Mouse (Mus musculus): Measurements from ENCODE around the gene Zfp941. TPM values are rescaled to one million over a fixed set of nuclear protein-coding genes. Genes with fewer than 3 reads are reported as not detected.

Zfp941 gene
- polyA plus RNA-seq (2015; fragmentation: Nextera tagmentation; extraction: Ambion mirVana), result 0.11 and 0.14 TPM in 2 replicates

DNA sequence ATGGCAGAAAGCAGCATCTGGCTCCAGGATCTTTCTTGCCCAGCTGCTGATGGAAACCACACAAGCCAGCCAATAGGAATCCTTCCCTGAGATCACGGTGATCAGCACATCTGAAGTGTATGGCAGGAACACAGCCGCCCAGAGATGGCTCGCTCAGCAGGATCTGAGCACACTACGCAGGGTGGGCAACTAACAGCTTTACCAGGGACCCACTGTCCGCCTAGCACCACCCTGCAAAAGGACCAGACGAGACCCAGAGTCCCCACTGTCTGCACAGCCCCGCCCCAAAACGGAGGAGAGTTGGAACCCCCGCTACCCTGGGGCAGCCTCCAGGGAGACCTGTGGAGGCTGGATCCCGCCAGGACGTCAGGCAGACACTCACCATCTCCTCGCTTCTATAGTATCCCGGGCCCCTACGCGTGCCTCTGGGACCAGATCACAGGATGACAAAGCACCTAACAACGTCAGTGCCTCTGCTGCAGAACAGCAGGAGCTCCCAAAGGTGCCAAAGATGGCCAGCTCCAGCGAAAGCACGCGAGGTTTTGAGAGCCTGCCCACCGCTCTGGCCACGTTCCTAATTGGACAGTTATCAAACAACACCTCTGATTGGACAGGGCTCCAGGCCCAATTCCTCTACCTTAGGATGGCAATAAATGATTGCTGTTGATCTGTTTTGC, at the start of gene Zfp941:
Gene Zfp941 (minus strand): TSS at position 526 of the 677 bp plus-strand sequence.

DNA sequence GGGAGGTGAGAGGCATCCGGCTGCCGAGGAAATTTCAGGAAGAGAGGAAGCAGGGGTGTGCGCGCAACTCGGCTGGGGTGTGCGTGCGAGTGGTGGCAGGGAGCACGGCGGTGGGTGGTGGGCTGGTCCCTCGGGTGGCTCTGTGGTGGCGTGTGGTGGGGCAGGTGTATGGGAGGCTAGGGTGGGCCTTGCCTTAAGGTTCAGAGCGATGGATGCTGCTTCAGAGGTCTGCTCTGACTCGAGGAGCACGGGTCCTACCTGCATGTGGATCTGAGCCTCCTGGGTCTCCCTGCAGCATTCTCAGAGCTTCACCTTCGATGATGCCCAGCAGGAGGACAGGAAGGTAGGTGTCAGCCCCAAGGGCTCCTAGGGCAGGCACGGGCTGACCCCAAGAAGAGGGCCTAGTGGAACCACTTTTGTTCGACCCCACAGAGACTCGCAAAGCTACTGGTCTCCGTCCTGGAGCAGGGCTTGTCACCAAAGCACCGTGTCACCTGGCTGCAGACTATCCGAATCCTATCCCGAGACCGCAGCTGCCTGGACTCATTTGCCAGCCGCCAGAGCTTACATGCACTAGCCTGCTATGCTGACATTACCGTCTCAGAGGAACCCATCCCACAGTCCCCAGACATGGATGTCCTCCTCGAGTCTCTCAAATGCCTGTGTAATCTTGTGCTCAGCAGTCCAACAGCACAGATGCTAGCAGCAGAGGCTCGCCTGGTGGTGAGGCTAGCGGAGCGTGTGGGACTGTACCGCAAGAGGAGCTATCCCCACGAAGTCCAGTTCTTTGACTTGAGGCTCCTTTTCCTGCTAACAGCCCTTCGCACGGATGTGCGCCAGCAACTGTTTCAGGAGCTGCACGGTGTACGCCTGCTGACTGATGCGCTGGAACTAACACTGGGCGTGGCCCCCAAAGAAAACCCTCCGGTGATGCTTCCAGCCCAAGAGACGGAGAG, 35.9 kb upstream of the Zfp941 start, which contains the start of gene Bet1l:
Gene Bet1l (minus strand): TSS at position 28 of the 956 bp plus-strand sequence.

DNA sequence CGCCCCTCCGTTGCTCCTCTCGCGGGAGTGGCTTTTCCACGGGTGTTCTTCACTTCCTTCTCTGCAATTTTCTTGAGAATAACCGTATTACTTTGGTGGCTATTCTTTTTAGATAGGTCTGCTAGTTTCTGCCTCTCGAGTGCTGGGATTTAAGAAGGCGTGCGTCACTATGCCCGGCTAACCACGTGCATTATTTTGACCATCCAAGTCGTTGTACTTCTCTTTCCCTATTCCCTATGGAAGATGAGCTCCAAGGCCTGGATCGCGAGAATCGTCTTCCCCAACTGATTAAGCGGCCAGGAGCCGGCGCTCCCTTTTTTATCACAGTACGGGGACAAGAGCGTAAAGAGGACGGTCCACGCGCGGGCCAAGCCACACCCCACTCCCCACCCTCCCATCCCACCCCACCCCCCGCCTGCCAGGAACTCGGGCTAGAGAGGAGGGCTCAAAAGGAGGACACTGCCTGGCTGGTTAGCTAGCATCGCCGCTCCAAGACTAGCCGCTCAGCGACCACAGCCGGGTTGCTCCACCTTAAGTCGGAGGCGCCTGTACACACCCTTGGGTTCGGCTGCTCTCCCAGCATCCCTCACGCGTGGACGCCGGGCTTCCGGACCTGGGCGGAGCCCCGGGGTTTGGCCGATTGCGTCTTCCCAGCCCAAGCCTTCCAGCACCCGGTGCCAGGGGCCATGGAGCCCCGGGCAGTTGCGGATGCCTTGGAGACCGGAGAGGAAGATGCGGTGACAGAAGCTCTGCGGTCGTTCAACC, 35.0 kb upstream of the Zfp941 start, which contains the start of gene Ric8a:
Gene Ric8a (plus strand): TSS at position 173 of the 765 bp plus-strand sequence.

DNA sequence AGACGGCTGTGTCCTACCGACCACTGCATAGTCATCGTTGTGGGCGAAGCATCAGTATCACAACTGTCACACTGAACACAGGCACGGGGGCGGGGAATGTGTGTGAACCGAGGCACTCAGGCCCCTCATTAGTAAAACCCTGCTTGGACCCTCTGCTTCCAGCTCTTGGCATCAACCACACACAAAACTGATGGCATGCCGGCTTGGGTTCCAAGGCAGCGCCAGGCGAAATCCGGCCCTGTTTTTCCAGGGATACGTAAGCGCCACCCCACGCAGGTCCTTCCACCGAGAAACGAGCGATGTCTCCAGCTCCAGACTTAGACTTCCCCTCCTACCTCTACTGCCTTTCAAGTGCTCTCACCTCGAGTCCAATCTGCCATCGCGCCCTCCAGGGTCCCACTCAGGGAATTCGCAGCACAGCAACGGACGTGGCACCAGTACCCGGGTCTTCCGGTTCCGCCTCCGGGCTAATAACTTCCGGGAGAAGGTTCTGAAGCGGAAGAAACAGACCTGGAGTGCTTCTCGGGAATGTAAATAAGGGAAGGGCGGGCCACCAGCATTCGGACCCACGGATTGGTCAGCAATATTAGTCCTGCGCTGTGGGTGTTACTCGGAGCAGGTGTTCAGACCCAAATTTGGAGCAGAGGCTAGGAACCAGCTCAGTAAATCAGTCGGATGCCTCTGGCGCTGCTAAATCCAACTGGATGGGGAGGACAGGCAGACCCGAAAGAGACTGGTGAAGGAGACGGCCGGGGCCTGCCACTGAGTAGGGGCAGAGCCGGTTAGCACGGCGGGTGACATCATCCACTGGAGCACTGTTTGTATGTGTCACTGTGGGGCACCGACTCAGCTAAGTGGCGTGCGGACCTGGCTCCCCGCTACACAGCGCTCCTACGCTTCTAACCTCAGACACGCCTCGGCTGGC, 34.1 kb upstream of the Zfp941 start, which contains the start of gene Gm45785:
Gene Gm45785 (minus strand): TSS at position 472 of the 925 bp plus-strand sequence.

GRCm38 (mm10) chr7:140847755-140848580, 26.0 kb upstream of the Zfp941 start, which contains the start of gene Odf3:
Gene Odf3 (plus strand): TSS chr7:140847805.

DNA sequence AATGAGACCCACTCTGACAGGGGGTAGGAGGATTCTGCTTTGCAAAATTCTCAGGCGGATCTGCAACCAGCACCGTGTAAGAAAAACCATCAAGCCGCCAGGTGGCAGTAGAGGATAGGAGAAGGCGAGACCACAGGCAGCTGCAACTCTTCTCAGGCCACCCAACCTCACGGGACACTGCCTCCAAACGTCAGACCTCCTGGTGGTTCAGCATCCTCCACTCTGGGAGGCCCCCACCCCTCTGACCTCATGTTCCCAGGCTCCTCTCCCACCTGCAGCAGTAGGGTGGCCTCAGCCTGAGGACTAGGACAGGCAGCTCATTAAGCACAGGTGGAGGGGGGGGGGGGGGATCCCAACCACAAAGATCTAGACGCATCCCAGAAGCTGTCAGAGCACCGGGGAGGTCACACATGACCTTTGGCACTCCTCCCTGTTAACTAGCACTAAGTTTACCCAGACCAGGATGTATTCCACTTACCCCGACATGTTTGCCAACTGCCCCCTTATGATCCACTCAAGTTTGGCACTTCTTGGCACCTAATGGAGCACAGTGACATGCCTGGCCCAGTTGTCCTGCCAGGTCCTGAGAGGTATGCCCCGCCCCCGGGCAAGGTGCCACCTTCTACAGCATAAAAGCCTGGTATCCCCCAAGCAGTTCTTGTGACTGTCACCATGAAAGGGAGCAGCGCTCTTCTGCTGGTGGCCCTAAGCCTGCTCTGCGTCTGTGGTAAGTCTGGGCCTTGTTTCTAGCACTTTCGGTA, 23.1 kb upstream of the Zfp941 start, which contains the start of gene Scgb1c1:
Gene Scgb1c1 (plus strand): TSS at position 643 of the 761 bp plus-strand sequence.

GRCm38 (mm10) chr7:140834968-140835757, 13.2 kb upstream of the Zfp941 start, which contains the start of gene Urah:
Gene Urah (plus strand): TSS chr7:140835018.

DNA sequence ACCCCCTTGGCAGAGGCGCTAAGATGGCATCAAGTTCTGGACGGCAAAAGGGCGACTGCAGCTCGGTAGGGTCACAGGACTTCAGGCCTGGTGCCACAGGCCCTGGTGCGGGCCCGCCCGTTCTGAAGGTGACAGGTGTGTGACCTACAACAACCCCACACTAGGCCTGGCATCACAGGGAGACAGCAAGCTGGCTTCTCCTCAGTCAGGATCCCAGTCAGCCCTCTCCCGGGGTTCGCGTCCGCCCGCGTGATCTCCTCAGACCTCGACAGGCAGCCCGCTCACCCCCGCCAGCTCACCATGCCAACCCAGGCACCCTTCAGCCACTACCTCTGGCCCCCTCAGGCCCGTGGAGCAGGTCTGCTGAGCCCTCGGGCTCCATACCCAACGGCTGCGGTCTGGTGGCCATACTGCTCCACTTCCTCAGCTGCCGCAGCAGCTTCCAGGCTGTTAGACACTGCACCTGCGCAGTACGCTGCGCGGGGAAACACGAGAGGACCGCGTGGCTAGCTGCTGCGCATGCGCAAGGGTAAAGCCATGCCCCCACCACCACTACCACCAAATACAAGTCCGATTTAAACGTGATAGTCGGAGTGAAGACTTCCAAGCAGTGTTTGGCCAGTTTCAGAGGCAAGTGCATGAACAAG, 34.4 kb downstream of the Zfp941 start, which contains the start of gene Syce1:
Gene Syce1 (minus strand): TSS at position 447 of the 647 bp plus-strand sequence.

DNA sequence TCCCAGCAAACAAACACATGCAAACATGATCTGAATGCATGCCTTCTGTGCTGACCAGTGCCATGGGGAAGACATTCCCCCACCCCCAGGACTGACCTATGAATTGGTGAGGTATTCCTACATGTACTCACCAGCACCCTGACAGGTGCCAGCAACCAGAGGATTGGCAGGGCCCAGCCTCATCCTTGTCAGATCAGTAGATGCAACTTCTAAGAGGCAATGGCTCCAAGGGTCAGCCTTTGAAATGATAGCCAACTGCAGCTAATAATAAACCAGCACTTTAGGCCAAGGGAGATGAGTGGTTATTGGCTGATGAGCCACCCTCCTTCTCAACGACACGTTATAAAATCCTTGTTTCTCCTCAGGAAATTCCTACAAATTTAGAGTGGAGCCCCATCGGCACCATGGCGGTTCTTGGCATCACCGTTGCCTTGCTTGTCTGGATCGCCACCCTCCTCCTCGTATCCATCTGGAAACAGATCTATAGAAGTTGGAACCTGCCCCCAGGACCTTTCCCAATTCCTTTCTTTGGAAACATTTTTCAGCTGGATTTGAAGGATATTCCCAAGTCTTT, 58.4 kb downstream of the Zfp941 start, which contains the start of gene Cyp2e1:
Gene Cyp2e1 (plus strand): TSS at position 293 of the 574 bp plus-strand sequence.

Other genes with a start within 250 kb of the Zfp941 start
- not detected in 2 replicates for gene Olfr46, start 220.9 kb downstream of the Zfp941 start, polyA plus RNA-seq (2015; fragmentation: Nextera tagmentation; extraction: Ambion mirVana)
- gene Olfr61, start 193.2 kb downstream of the Zfp941 start, polyA plus RNA-seq (2015; fragmentation: Nextera tagmentation; extraction: Ambion mirVana), result not detected in 2 replicates
- not detected in 2 replicates for gene Olfr53, start 175.7 kb downstream of the Zfp941 start, polyA plus RNA-seq (2015; fragmentation: Nextera tagmentation; extraction: Ambion mirVana)
- not detected in 2 replicates for gene Olfr539, start 162.2 kb downstream of the Zfp941 start, polyA plus RNA-seq (2015; fragmentation: Nextera tagmentation; extraction: Ambion mirVana)
- not detected in 2 replicates for gene Olfr45, start 140.2 kb downstream of the Zfp941 start, polyA plus RNA-seq (2015; fragmentation: Nextera tagmentation; extraction: Ambion mirVana)
- gene Olfr541, start 124.9 kb downstream of the Zfp941 start, polyA plus RNA-seq (2015; fragmentation: Nextera tagmentation; extraction: Ambion mirVana), result not detected in 2 replicates
- gene Cyp2e1, start 58.4 kb downstream of the Zfp941 start, polyA plus RNA-seq (2015; fragmentation: Nextera tagmentation; extraction: Ambion mirVana), result 0.29 and 13.1 TPM in 2 replicates
- 0.21 TPM in 1 of 2 replicates, not detected in the other for gene Syce1, start 34.3 kb downstream of the Zfp941 start, polyA plus RNA-seq (2015; fragmentation: Nextera tagmentation; extraction: Ambion mirVana)
- 5.0 TPM in 1 of 2 replicates, not detected in the other for gene Urah, start 12.8 kb upstream of the Zfp941 start, polyA plus RNA-seq (2015; fragmentation: Nextera tagmentation; extraction: Ambion mirVana)
- gene Scgb1c1, start 23.4 kb upstream of the Zfp941 start, polyA plus RNA-seq (2015; fragmentation: Nextera tagmentation; extraction: Ambion mirVana), result not detected in 2 replicates
- not detected in 2 replicates for gene Odf3, start 25.6 kb upstream of the Zfp941 start, polyA plus RNA-seq (2015; fragmentation: Nextera tagmentation; extraction: Ambion mirVana)
- not detected in 2 replicates for gene Gm45785, start 34.2 kb upstream of the Zfp941 start, polyA plus RNA-seq (2015; fragmentation: Nextera tagmentation; extraction: Ambion mirVana)
- 40.2 and 42.3 TPM in 2 replicates for gene Ric8a, start 34.8 kb upstream of the Zfp941 start, polyA plus RNA-seq (2015; fragmentation: Nextera tagmentation; extraction: Ambion mirVana)
- gene Bet1l, start 35.4 kb upstream of the Zfp941 start, polyA plus RNA-seq (2015; fragmentation: Nextera tagmentation; extraction: Ambion mirVana), result 35.0 and 37.4 TPM in 2 replicates
- gene Psmd13, start 59.8 kb upstream of the Zfp941 start, polyA plus RNA-seq (2015; fragmentation: Nextera tagmentation; extraction: Ambion mirVana), result 170 and 182 TPM in 2 replicates
- gene Sirt3, start 60.1 kb upstream of the Zfp941 start, polyA plus RNA-seq (2015; fragmentation: Nextera tagmentation; extraction: Ambion mirVana), result 28.6 and 32.3 TPM in 2 replicates
- gene Cox8b, start 78.3 kb upstream of the Zfp941 start, polyA plus RNA-seq (2015; fragmentation: Nextera tagmentation; extraction: Ambion mirVana), result 998 and 1,212 TPM in 2 replicates
- 0.02 and 0.06 TPM in 2 replicates for gene Nlrp6, start 98.7 kb upstream of the Zfp941 start, polyA plus RNA-seq (2015; fragmentation: Nextera tagmentation; extraction: Ambion mirVana)
- gene Pgghg, start 119.2 kb upstream of the Zfp941 start, polyA plus RNA-seq (2015; fragmentation: Nextera tagmentation; extraction: Ambion mirVana), result 8.7 and 9.2 TPM in 2 replicates
- gene Ifitm5, start 128.1 kb upstream of the Zfp941 start, polyA plus RNA-seq (2015; fragmentation: Nextera tagmentation; extraction: Ambion mirVana), result 1.2 and 2.4 TPM in 2 replicates
- not detected in 2 replicates for gene Gm45717, start 133.8 kb upstream of the Zfp941 start, polyA plus RNA-seq (2015; fragmentation: Nextera tagmentation; extraction: Ambion mirVana)
- 680 and 694 TPM in 2 replicates for gene Ifitm2, start 133.8 kb upstream of the Zfp941 start, polyA plus RNA-seq (2015; fragmentation: Nextera tagmentation; extraction: Ambion mirVana)
- gene Ifitm1, start 145.0 kb upstream of the Zfp941 start, polyA plus RNA-seq (2015; fragmentation: Nextera tagmentation; extraction: Ambion mirVana), result 12.1 and 16.9 TPM in 2 replicates
- 250 and 252 TPM in 2 replicates for gene Ifitm3, start 188.6 kb upstream of the Zfp941 start, polyA plus RNA-seq (2015; fragmentation: Nextera tagmentation; extraction: Ambion mirVana)
- gene Ifitm6, start 195.7 kb upstream of the Zfp941 start, polyA plus RNA-seq (2015; fragmentation: Nextera tagmentation; extraction: Ambion mirVana), result 0.56 and 1.0 TPM in 2 replicates
- gene Gm17387, start 207.0 kb upstream of the Zfp941 start, polyA plus RNA-seq (2015; fragmentation: Nextera tagmentation; extraction: Ambion mirVana), result not detected in 2 replicates
- gene B4galnt4, start 238.9 kb upstream of the Zfp941 start, polyA plus RNA-seq (2015; fragmentation: Nextera tagmentation; extraction: Ambion mirVana), result 0.56 TPM in 1 of 2 replicates, not detected in the other

Data from skeletal muscle tissue, postnatal 0 days (tissue).